Mouse (Mus musculus): ENCODE measurements around the gene Tnk2.

GRCm38 (mm10) chr16:32658743-32659171 is 15.1 kb downstream of the Tnk2 start:
- TF ChIP-seq CTCF (IDR thresholded peaks at IDR 0.05; ENCODE audit: insufficient read depth, low read length) = no peak
- TF ChIP-seq POLR2A (IDR thresholded peaks at IDR 0.05; ENCODE audit: borderline replicate concordance, extremely low read depth, low read depth, low read length) = no peak
